Mouse (Mus musculus) forelimb bud, embryonic 11.5 days (tissue): ENCODE data around the gene Rpl3.

ENCODE experiments used
- DNase-seq: peaks from one replicate; pipeline ENCODE4 v3.0.0-alpha.2; 2012; ENCODE audit warnings: low read depth, low spot score

Gene Rpl3

GRCm38 (mm10) chr15:80034913-80035312, 56.8 kb downstream of the Rpl3 start:
- no peak for DNase-seq

GRCm38 (mm10) chr15:80034366-80034765, 57.3 kb downstream of the Rpl3 start:
- DNase-seq, result no peak

- no peak for DNase-seq
Observed at GRCm38 (mm10) chr15:80031133-80031532, 60.5 kb downstream of the Rpl3 start.

GRCm38 (mm10) chr15:80030399-80030798, 61.3 kb downstream of the Rpl3 start:
- DNase-seq, result no peak

- no peak for DNase-seq
Observed at GRCm38 (mm10) chr15:80028862-80029261, 62.8 kb downstream of the Rpl3 start.
